Mouse (Mus musculus) ES-Bruce4 (cell line): Measurements from ENCODE around the gene Ddx6. TPM values are rescaled to one million over a fixed set of nuclear protein-coding genes. Genes with fewer than 3 reads are reported as not detected.
A peak's percentile ranks its signal among the peaks of the same experiment; 100 is the strongest.

Experiments
- H3K27ac ChIP-seq: 2 replicates; pipeline ENCODE4 v1.5.1; 2012; ENCODE audit warnings: low read length, inconsistent platforms; ENCODE audit not compliant: insufficient read depth
- H3K27me3 ChIP-seq: 2 replicates; pipeline ENCODE4 v1.6.1; 2012; ENCODE audit warnings: mild to moderate bottlenecking, low read length, inconsistent platforms; ENCODE audit not compliant: control insufficient read depth, poor library complexity, insufficient read depth, severe bottlenecking
- H3K36me3 ChIP-seq: 2 replicates; pipeline ENCODE4 v1.6.1; 2012; ENCODE audit warnings: inconsistent platforms, mild to moderate bottlenecking, low read length, moderate library complexity; ENCODE audit not compliant: control insufficient read depth, poor library complexity, insufficient read depth, severe bottlenecking
- H3K4me1 ChIP-seq: one replicate; pipeline ENCODE4 v1.8.1; 2011; ENCODE audit warnings: low read length; ENCODE audit not compliant: control insufficient read depth, insufficient read depth
- H3K4me3 ChIP-seq: 2 replicates; pipeline ENCODE4 v1.5.1; 2011; ENCODE audit warnings: low read depth, mild to moderate bottlenecking, low read length
- H3K9ac ChIP-seq: 2 replicates; pipeline ENCODE4 v1.6.1; 2012; ENCODE audit warnings: low read depth, mild to moderate bottlenecking, inconsistent platforms; ENCODE audit not compliant: poor library complexity, severe bottlenecking
- H3K9me3 ChIP-seq: replicated peaks from 2 replicates; pipeline ENCODE4 v1.6.1; 2012; ENCODE audit warnings: mild to moderate bottlenecking, low read length, inconsistent platforms; ENCODE audit not compliant: control insufficient read depth, poor library complexity, insufficient read depth, severe bottlenecking
- CTCF ChIP-seq: IDR thresholded peaks from one replicate; pipeline ENCODE4 v1.8.1; 2011; ENCODE audit warnings: low read depth, low read length
- EP300 ChIP-seq: IDR thresholded peaks from 2 replicates; pipeline ENCODE4 v1.6.1; 2011; ENCODE audit warnings: low read depth, low read length; ENCODE audit not compliant: insufficient read depth
- POLR2A ChIP-seq: IDR thresholded peaks from one replicate; pipeline ENCODE4 v1.8.1; 2011; ENCODE audit warnings: low read length; ENCODE audit not compliant: insufficient read depth
- polyA plus RNA-seq: library from polyadenylated mRNA; stranded (reverse); fragments of >200 nt; gene quantifications from 2 replicates; pipeline ENCODE4 v1.2.4, GENCODE M21; 2011; ENCODE audit warnings: low read depth; ENCODE audit not compliant: missing spikeins, insufficient read depth, insufficient read length

Ddx6 gene
- polyA plus RNA-seq, 1 experiment = 176 TPM

- H3K27me3 ChIP-seq = no peaks in the 10 kb centered on the region
- H3K4me3 ChIP-seq = peak overlapping the region; percentile 46
These were observed 50.7 kb downstream of the Ddx6 start for GRCm38 (mm10) chr9:44655098-44656066.

DNA sequence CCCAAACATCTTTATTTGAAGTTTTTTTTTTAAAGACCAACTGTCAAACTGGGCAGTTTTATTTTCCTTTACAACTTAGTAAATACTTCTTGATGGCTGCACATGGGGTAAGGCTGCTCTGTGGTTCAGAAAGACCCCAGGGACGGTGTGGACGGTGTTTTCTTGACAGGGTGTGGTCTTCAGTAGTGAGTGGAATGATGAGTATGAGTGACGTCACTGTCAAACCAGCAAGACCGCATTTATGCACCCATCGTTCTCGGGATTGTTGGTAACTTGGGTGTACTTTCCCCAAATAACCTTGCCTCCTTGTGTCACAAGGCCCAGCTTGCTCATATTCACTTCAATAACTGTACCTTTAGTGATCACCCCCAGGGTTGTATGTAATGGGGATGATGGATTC, 59.0 kb downstream of the Ddx6 start:
- TF ChIP-seq CTCF = no peak
- no peak for TF ChIP-seq POLR2A
- TF ChIP-seq EP300 = no peak
- Histone ChIP-seq H3K4me3 (no peak overlapping the region), H3K4me1 (no peaks in the 10 kb centered on the region), H3K9ac (no peak overlapping the region), H3K36me3 (no peaks in the 10 kb centered on the region), H3K27ac (no peak overlapping the region), H3K9me3 (no peaks in the 10 kb centered on the region), H3K27me3 (no peaks in the 10 kb centered on the region)

More at GRCm38 (mm10) chr9:44655098-44656066, 50.7 kb downstream of the Ddx6 start:
- Histone ChIP-seq H3K9ac (peak overlapping the region; percentile 20), H3K4me1 (no peaks in the 10 kb centered on the region), H3K36me3 (no peaks in the 10 kb centered on the region), H3K9me3 (no peaks in the 10 kb centered on the region), H3K27ac (no peak overlapping the region)
- no peak for TF ChIP-seq EP300
- peak; percentile 71 for TF ChIP-seq CTCF
- TF ChIP-seq POLR2A = no peak

DNA sequence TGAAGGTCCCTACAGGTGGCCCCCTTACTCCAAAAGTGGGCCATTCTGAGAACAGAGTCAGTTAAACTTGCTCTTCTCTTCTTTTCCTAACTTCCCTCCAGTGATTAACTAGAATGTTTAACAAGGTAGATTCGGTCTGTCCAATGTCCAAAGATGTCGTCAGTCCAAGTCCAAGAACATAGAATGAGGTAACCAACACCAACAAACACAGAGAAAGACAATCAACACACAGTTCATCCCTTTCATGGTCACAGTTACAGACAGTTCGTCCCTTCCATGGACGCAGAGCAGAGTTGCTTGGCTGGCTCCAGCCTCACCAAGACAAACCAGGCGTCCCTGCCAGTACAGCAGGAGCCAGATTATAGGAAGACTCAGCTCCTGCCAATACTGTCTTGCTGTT, 66.7 kb downstream of the Ddx6 start:
- no peak overlapping the region for H3K27ac ChIP-seq
- H3K36me3 ChIP-seq = no peaks in the 10 kb centered on the region
- no peak overlapping the region for H3K4me3 ChIP-seq
- H3K27me3 ChIP-seq = no peaks in the 10 kb centered on the region
- no peaks in the 10 kb centered on the region for H3K4me1 ChIP-seq
- no peak for TF ChIP-seq CTCF
- no peak for TF ChIP-seq POLR2A
- TF ChIP-seq EP300 = no peak
- H3K9ac ChIP-seq = no peak overlapping the region
- no peaks in the 10 kb centered on the region for H3K9me3 ChIP-seq

DNA sequence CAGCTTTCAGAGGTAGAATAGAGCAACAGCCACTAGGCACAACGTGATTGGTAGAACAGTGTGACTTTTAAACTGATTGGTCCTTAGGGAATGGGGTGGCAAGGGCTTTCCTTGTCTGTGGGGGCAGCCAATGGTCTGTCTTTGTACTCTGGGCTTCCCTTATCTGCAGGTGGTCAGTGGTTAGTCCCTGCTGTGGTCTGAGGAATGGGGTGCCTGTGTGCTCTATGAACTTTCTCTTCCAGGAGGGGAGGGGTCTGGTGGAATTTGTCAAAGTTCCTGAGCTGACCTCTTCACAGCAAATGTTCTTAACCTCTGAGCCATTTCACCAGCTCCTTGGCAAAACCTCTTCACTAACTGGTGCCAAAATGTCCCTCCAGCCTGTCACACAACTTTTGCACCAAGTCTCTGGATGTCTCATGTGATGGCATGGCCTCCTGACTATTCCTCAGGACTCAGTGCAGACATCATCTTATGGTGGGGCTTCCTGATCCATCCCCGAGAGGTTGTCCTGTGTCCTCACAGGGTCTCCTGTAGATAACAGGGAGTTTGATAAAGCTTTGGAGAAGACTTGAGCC, 67.7 kb downstream of the Ddx6 start:
- Histone ChIP-seq H3K9ac (no peak overlapping the region), H3K9me3 (no peaks in the 10 kb centered on the region), H3K27me3 (no peaks in the 10 kb centered on the region), H3K36me3 (no peaks in the 10 kb centered on the region), H3K27ac (no peak overlapping the region), H3K4me1 (no peaks in the 10 kb centered on the region), H3K4me3 (no peak overlapping the region)
- TF ChIP-seq CTCF (no peak), EP300 (no peak), POLR2A (no peak)

DNA sequence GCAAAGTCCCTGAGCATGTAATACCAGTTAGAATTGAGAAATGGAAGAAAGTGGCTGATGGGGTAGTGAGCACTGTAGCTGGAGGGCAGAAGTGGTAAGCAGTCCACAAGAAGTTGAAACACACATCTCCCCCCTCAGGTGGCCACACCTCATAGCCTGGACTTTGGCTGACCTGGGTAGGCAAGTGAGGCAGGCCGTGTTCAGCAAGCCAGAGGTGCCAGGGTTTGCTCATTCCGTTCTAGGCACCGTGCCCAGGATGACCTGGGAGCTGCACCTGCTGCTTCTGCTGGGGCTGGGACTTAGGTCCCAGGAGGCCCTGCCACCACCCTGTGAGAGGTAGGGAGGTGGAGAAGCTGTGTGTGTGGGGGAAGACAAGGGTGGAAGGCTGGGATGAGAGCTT, 68.3 kb downstream of the Ddx6 start, which contains the start of gene Treh:
Gene Treh, plus strand, starts transcription at position 229 of the 400 bp plus-strand sequence.
- Histone ChIP-seq H3K4me1 (no peaks in the 10 kb centered on the region), H3K9ac (no peak within 1 kb of the TSS), H3K27ac (no peak within 1 kb of the TSS), H3K9me3 (no peaks in the 10 kb centered on the region), H3K4me3 (no peak within 1 kb of the TSS), H3K27me3 (no peaks in the 10 kb centered on the region), H3K36me3 (no peaks in the 10 kb centered on the region)
- TF ChIP-seq POLR2A (no peak), EP300 (no peak), CTCF (no peak)

DNA sequence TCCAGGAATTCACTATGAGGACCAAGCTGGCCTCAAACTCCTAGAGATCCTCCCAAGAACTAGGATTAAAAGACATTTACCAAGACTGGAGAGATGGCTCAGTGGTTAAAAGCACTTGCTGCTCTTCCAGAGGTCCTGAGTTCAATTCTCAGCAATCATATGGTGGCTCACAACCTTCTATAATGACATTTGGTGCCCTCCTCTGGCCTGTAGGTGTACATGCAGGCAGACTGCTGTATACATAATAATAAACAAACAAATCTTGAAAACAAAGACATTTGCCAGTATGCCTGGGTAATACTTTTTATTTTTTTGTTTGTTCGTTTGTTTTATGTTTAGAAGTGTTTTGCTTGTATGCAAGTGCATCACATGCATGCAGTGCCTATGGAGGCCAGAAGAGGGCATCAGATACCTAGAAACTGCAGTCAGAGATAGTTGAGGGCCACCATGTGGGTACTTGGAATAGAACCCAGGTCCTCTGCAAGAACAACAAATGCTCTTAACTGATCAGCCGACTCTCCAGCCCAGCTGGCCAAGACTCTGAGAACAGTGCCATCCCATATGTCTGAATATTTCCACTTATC, 73.7 kb downstream of the Ddx6 start:
- Histone ChIP-seq H3K27me3 (no peaks in the 10 kb centered on the region), H3K9ac (no peak overlapping the region), H3K27ac (no peak overlapping the region), H3K36me3 (no peaks in the 10 kb centered on the region), H3K9me3 (no peaks in the 10 kb centered on the region), H3K4me1 (no peaks in the 10 kb centered on the region), H3K4me3 (no peak overlapping the region)
- TF ChIP-seq CTCF (peak; percentile 4), POLR2A (no peak)
